Mouse (Mus musculus): Measurements from ENCODE around the gene Sf3a3.

DNA sequence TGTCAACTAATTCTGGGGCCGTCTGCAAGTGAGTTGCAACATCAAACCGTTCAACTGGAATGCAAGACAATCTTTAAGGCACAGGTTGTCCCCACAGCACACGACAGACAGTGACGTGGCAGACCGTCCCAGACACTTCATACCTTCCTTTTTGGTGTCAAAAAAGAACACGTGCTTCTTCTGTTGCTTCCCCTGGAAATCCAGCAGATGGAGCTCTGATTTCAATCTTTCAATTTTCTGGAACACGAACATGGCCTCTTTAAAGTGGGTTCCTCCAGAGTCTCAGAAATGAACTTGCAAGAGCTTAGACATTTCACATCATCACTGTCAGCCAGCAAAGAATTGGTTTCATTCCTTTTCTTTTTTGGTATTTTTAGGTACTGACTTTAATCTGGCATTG is 32.3 kb upstream of the Sf3a3 start:
- TF ChIP-seq CTCF (IDR thresholded peaks at IDR 0.05; ENCODE audit: low read depth) = peak; percentile 77
- no peak for TF ChIP-seq EP300 (optimal IDR thresholded peaks at IDR 0.05)
